Mouse (Mus musculus) E14TG2a.4 (cell line): ENCODE data around the gene Chrm5.
"Not testable (repeated sequence)": the region's sequence is repeated elsewhere in the genome, so short reads cannot be mapped to it uniquely, and the experiment has no call there.

Experiments
- H3K27me3 ChIP-seq: 2 replicates; pipeline ENCODE4 v1.6.1; 2014; ENCODE audit warnings: low read length, control low read depth; ENCODE audit not compliant: insufficient read depth
- H3K36me3 ChIP-seq: 2 replicates; pipeline ENCODE4 v1.6.1; 2014; ENCODE audit warnings: low read length, control low read depth; ENCODE audit not compliant: insufficient read depth
- H3K4me1 ChIP-seq: replicated peaks from 2 replicates; pipeline ENCODE4 v1.6.1; 2014; ENCODE audit warnings: low read depth, low read length, control low read depth
- H3K4me3 ChIP-seq: replicated peaks from 2 replicates; pipeline ENCODE4 v1.5.1; 2014; ENCODE audit warnings: mild to moderate bottlenecking, low read length
- H3K9me3 ChIP-seq: 2 replicates; pipeline ENCODE4 v1.6.1; 2014; ENCODE audit warnings: low read length, control low read depth
- CTCF ChIP-seq: conservative IDR thresholded peaks from 2 replicates; pipeline ENCODE4 v1.5.1; 2014; ENCODE audit warnings: low read length
- NANOG ChIP-seq: IDR thresholded peaks from 2 replicates; pipeline ENCODE4 v1.6.1; 2014; ENCODE audit warnings: borderline replicate concordance, low read length, mixed read lengths
- POU5F1 ChIP-seq: IDR thresholded peaks from 2 replicates; pipeline ENCODE4 v1.6.1; 2014; ENCODE audit warnings: low read length, borderline replicate concordance

Chrm5 gene

GRCm38 (mm10) chr2:112470961-112471381 is 9.6 kb downstream of the Chrm5 start:
- Histone ChIP-seq H3K4me1 (no peaks in the 10 kb centered on the region), H3K36me3 (peaks cover 33% of the 10 kb centered on the region), H3K9me3 (no peaks in the 10 kb centered on the region), H3K27me3 (no peaks in the 10 kb centered on the region), H3K4me3 (no peak overlapping the region)
- TF ChIP-seq NANOG (no peak), POU5F1 (no peak), CTCF (no peak)

- peaks cover 37% of the 10 kb centered on the region for H3K36me3 ChIP-seq
- no peak for TF ChIP-seq POU5F1
- TF ChIP-seq NANOG = no peak
- no peak for TF ChIP-seq CTCF
- no peaks in the 10 kb centered on the region for H3K4me1 ChIP-seq
- no peaks in the 10 kb centered on the region for H3K27me3 ChIP-seq
- no peak overlapping the region for H3K4me3 ChIP-seq
- no peaks in the 10 kb centered on the region for H3K9me3 ChIP-seq
Measured at GRCm38 (mm10) chr2:112469542-112469941, 11.0 kb downstream of the Chrm5 start.

DNA sequence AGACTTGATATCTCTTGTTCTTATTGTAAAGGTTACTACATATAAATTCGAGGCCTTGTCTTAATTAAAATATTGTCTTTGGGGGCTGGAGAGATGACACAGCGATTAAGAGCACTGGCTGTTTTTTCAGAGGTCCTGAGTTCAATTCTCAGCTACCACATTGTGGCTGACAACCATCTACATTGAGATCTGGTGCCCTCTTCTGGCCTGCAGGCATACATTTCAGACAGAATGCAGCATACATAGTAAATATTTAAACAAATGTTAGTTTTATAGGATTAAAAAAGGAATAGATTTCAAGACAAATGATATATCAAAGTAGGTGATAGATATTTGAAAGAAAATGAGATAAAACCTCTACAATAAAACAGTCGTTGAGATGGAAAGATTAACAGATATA is 20.0 kb downstream of the Chrm5 start:
- Histone ChIP-seq H3K9me3 (no peaks in the 10 kb centered on the region), H3K4me3 (no peak overlapping the region), H3K36me3 (peaks cover 28% of the 10 kb centered on the region), H3K4me1 (peaks cover 11% of the 10 kb centered on the region), H3K27me3 (no peaks in the 10 kb centered on the region)
- TF ChIP-seq POU5F1 (no peak), CTCF (0 out of 2 replicates have a peak, but pooled peaks have one; percentile 6), NANOG (no peak)

DNA sequence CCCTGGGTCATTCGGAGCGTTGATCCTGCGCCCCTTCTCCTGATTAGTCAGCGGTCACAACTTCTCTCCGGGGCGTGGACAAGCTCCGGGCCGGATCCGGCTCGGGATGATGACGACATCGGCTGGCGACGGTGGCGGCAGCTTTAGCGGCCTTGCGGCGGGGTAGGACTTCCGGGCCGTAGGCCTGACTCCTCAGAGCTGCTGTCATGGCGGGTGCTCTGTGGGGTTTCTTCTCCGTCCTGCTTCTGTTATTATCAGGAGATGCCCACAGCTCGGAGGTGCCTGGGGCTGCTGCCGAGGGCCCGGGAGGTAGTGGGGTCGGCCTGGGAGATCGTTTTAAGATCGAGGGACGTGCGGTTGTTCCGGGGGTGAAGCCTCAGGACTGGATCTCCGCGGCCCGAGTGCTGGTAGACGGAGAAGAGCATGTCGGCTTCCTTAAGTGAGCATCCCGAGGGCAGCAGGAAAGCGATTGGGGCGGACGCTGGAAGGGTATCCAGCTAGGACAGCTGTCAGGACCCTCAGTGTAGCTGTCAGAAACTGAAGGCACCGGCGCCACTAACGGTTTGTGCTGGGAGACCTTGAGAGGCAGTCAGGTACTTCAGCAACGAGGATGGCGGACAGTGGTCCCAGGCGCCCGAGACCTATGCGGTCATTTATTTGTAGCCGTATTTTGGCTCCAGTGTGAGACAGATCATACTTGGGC is 25.6 kb downstream of the Chrm5 start, which contains the start of gene Emc7:
Gene Emc7, plus strand, starts transcription at position 136 of the 703 bp plus-strand sequence.
- TF ChIP-seq CTCF (no peak), POU5F1 (no peak), NANOG (no peak)
- Histone ChIP-seq H3K4me1 (peaks cover 21% of the 10 kb centered on the region), H3K36me3 (0 out of 2 replicates have a peak, but pooled peaks cover 2% of the 10 kb centered on the region), H3K27me3 (no peaks in the 10 kb centered on the region), H3K9me3 (no peaks in the 10 kb centered on the region), H3K4me3 (peak within 1 kb of the TSS; percentile 98)

- peaks cover 21% of the 10 kb centered on the region for H3K4me1 ChIP-seq
- TF ChIP-seq POU5F1 = no peak
- TF ChIP-seq CTCF = no peak
- TF ChIP-seq NANOG = no peak
- H3K27me3 ChIP-seq = no peaks in the 10 kb centered on the region
Measured at GRCm38 (mm10) chr2:112454125-112454861, 26.3 kb downstream of the Chrm5 start.

DNA sequence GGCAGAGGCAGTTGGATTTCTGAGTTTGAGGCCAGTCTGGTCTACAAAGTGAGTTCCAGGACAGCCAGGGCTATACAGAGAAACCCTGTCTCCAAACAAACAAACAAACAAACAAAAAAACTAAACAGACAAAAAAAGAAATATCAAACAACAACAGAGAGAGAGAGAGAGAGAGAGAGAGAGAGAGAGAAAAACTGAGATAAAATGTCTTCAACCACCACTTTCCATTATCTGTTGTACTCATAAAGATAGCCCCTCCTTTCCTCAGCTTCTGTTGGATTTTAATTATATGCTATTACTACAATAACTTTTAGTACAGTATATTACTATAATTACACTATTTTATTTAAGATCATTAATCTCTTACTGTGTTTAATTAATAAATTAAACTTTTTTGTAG is 28.1 kb downstream of the Chrm5 start:
- not testable (repeated sequence) for H3K4me3 ChIP-seq, H3K27me3 ChIP-seq, H3K9me3 ChIP-seq, H3K36me3 ChIP-seq
- H3K4me1 ChIP-seq = peaks cover 21% of the 10 kb centered on the region

More at GRCm38 (mm10) chr2:112454125-112454861, 26.3 kb downstream of the Chrm5 start:
- H3K36me3 ChIP-seq = no peaks in the 10 kb centered on the region
- peak overlapping the region; percentile 98 for H3K4me3 ChIP-seq
- no peaks in the 10 kb centered on the region for H3K9me3 ChIP-seq

- Histone ChIP-seq H3K27me3 (no peaks in the 10 kb centered on the region), H3K4me1 (peaks cover 9% of the 10 kb centered on the region), H3K9me3 (no peaks in the 10 kb centered on the region), H3K36me3 (no peaks in the 10 kb centered on the region), H3K4me3 (no peak overlapping the region)
- TF ChIP-seq CTCF (peak; percentile 33), NANOG (no peak)
Measured at GRCm38 (mm10) chr2:112449597-112450296, 30.8 kb downstream of the Chrm5 start.

DNA sequence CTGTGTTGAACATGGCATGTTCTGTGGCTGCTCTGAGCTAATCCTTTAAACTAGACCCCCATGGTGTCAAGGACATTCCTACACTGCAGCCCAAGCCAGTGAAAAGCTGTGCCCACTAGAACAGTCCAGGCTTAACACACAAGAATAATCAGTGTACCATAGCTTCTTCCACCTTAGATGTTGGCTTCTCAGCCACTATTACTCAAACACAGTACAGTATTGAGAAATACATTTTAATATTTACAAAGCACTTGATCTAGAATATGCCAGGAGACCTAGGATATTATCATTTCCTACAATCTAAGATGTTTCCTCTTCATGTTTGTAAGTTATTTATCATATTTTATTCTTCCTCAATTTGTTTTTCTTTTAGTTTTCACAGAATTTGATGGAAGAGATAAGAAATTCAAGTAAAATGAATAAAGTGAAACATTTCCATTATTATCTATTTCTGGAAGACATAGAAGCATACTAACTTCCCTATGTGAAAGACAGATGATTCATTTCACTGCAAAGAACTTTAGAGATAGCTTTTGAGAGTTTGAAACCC is 32.0 kb downstream of the Chrm5 start:
- no peaks in the 10 kb centered on the region for H3K36me3 ChIP-seq
- no peak overlapping the region for H3K4me3 ChIP-seq
- no peaks in the 10 kb centered on the region for H3K27me3 ChIP-seq
- no peaks in the 10 kb centered on the region for H3K9me3 ChIP-seq
- TF ChIP-seq CTCF = no peak
- TF ChIP-seq NANOG = no peak
- no peak for TF ChIP-seq POU5F1
- peaks cover 4% of the 10 kb centered on the region; the same call in 1 of the 2 replicates for H3K4me1 ChIP-seq

DNA sequence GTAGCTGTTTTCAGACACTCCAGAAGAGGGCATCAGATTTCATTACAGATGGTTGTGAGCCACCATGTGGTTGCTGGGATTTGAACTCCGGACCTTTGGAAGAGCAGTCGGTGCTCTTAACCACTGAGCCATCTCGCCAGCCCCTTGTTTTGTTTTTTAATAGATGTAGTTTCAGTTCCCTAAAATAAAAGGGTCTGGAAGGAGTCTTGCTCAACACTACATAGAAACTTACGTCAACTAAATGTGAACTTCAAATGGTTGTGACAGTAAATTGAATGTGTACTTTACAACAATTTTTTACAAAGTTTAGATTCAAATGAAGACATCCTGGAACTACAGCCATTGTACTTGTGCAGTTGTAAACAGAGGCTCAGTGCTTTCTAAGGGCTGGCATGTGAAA is 32.5 kb downstream of the Chrm5 start:
- not testable (repeated sequence) for H3K9me3 ChIP-seq, H3K36me3 ChIP-seq, H3K4me3 ChIP-seq, H3K27me3 ChIP-seq, H3K4me1 ChIP-seq
